Comparison of ENCODE assay signal across 8 mouse cellular contexts in genomic region chr9:96649924-96650323, GRCm38 (mm10). TPM values are rescaled to one million over a fixed set of nuclear protein-coding genes. Genes with fewer than 3 reads are reported as not detected.
A peak's percentile ranks its signal among the peaks of the same experiment; 100 is the strongest.
DNase-seq lines count a peak whose midpoint lies in the region; ATAC-seq lines count a peak whose summit lies in the region.

No protein-coding gene starts in this region.

- no peaks in the 10 kb centered on the region for H3K36me3 ChIP-seq in kidney, embryonic 14.5 days (ENCODE audit: control insufficient read depth, insufficient read depth, low read length)
- no peaks in the 10 kb centered on the region for H3K36me3 ChIP-seq in neural tube, embryonic 15.5 days
- H3K36me3 ChIP-seq in heart, embryonic 12.5 days, result no peaks in the 10 kb centered on the region

- no peaks in the 10 kb centered on the region for H3K4me1 ChIP-seq in kidney, embryonic 14.5 days (ENCODE audit: control insufficient read depth, insufficient read depth, low read length)
- no peaks in the 10 kb centered on the region for H3K4me1 ChIP-seq in neural tube, embryonic 15.5 days
- no peaks in the 10 kb centered on the region for H3K4me1 ChIP-seq in heart, embryonic 12.5 days (replicated peaks)

- intact Hi-C loops in heart, postnatal 14 days (cut with DNase I), result loop anchor here (5.0 kb wide), 1 partner anchor 78 kb away; no protein-coding TSS in a partner anchor

- H3K9me3 ChIP-seq in kidney, embryonic 14.5 days (ENCODE audit: control insufficient read depth, low read length), result no peaks in the 10 kb centered on the region
- H3K9me3 ChIP-seq in neural tube, embryonic 15.5 days (replicated peaks), result no peaks in the 10 kb centered on the region
- H3K9me3 ChIP-seq in heart, embryonic 12.5 days (replicated peaks), result no peaks in the 10 kb centered on the region

- H3K4me2 ChIP-seq in kidney, embryonic 14.5 days (replicated peaks; ENCODE audit: low read depth, low read length), result no peak overlapping the region
- no peak overlapping the region for H3K4me2 ChIP-seq in neural tube, embryonic 15.5 days
- H3K4me2 ChIP-seq in heart, embryonic 12.5 days, result no peak overlapping the region

- H3K27ac ChIP-seq in kidney, embryonic 14.5 days (ENCODE audit: low read depth, low read length), result no peak overlapping the region
- H3K27ac ChIP-seq in neural tube, embryonic 15.5 days (replicated peaks), result no peak overlapping the region
- no peak overlapping the region for H3K27ac ChIP-seq in heart, embryonic 12.5 days (ENCODE audit: poor library complexity, severe bottlenecking)

- peak; percentile 75 for DNase-seq in kidney, adult 18-20 months
- DNase-seq in natural killer cell, adult 2 months (ENCODE audit: low spot score in 2 of 2), result peak; percentile 72 to 75
- no peak for DNase-seq in heart, postnatal 14 days

- H3K27me3 ChIP-seq in kidney, embryonic 14.5 days (ENCODE audit: control insufficient read depth, insufficient read depth, low read length), result no peaks in the 10 kb centered on the region
- no peaks in the 10 kb centered on the region for H3K27me3 ChIP-seq in neural tube, embryonic 15.5 days (replicated peaks)
- no peaks in the 10 kb centered on the region for H3K27me3 ChIP-seq in heart, embryonic 12.5 days (replicated peaks)

- H3K4me3 ChIP-seq in kidney, embryonic 14.5 days (ENCODE audit: low read length), result no peak overlapping the region
- H3K4me3 ChIP-seq in neural tube, embryonic 15.5 days (replicated peaks), result no peak overlapping the region
- H3K4me3 ChIP-seq in heart, embryonic 12.5 days, result no peak overlapping the region

- no peak overlapping the region for H3K9ac ChIP-seq in kidney, embryonic 14.5 days (ENCODE audit: low read depth, low read length)
- H3K9ac ChIP-seq in neural tube, embryonic 15.5 days (replicated peaks), result no peak overlapping the region
- H3K9ac ChIP-seq in heart, embryonic 12.5 days, result no peak overlapping the region

- no peak for ATAC-seq in kidney, embryonic 14.5 days (ENCODE audit: low FRiP score, low TSS enrichment)
- peak; percentile 74 for ATAC-seq in activated CD4-positive, CD25-positive, alpha-beta regulatory T cell, adult 4 months
- ATAC-seq in inflammation-experienced regulatory T-cells, adult 6 months, result peak; percentile 62
- ATAC-seq in neural tube, embryonic 15.5 days (ENCODE audit: low FRiP score), result no peak
- ATAC-seq in heart, embryonic 12.5 days (ENCODE audit: insufficient number of reproducible peaks, low FRiP score), result no peak

- 61% methylated on average over 9 of the region's 9 CpGs for WGBS in kidney, embryonic 14.5 days
- 73% methylated on average over 9 of the region's 9 CpGs for WGBS in neural tube, embryonic 15.5 days
- WGBS in heart, embryonic 12.5 days, result 57% methylated on average over 9 of the region's 9 CpGs

RNA-seq across cellular contexts. Expression of gene Rasa2, which starts 18.5 kb away (rescaled TPM):
- polyA plus RNA-seq in kidney, embryonic 14.5 days (2014; fragmentation: Nextera tagmentation; extraction: Ambion mirVana), result 14.5 and 18.9 TPM in 2 replicates
- 10 to 100 TPM; 36.2 to 36.7 TPM for polyA plus RNA-seq in activated CD4-positive, CD25-positive, alpha-beta regulatory T cell, adult 4 months (2017; shearing (Covaris generic))
- polyA plus RNA-seq in inflammation-experienced regulatory T-cells, adult 6 months (2017; shearing (Covaris generic)), result 10 to 100 TPM; 31.5 to 41.1 (median 34.3) TPM
- polyA plus RNA-seq in neural tube, embryonic 15.5 days (2015; fragmentation: Nextera tagmentation; extraction: Ambion mirVana), result 18.7 and 19.5 TPM in 2 replicates
- 16.1 and 17.6 TPM in 2 replicates for polyA plus RNA-seq in heart, embryonic 12.5 days (2016; fragmentation: Nextera tagmentation; extraction: Ambion mirVana)
- 1 to 10 TPM; 8.5 to 8.9 TPM for total RNA-seq in heart, postnatal 14 days (2021)

Comparison
In these comparisons a context has a peak if more than half of its experiments do, and no peak if none do; other contexts are left out.
1. DNase-seq: peak in kidney, adult 18-20 months (single experiment) and natural killer cell, adult 2 months (2 of 2); none in heart, postnatal 14 days (0 of 2).
2. ATAC-seq: peak in activated CD4-positive, CD25-positive, alpha-beta regulatory T cell, adult 4 months (single experiment) and inflammation-experienced regulatory T-cells, adult 6 months (single experiment); none in kidney, embryonic 14.5 days (single experiment), neural tube, embryonic 15.5 days (single experiment) and heart, embryonic 12.5 days (single experiment).